Mouse (Mus musculus) stomach, postnatal 0 days (tissue): ENCODE measurements around the gene Cpeb4.

Experiments used
- CTCF ChIP-seq: IDR thresholded peaks from 2 replicates; pipeline ENCODE4 v1.5.1; 2016; ENCODE audit warnings: antibody characterized with exemption, low read depth, mild to moderate bottlenecking, moderate library complexity
- EP300 ChIP-seq: optimal IDR thresholded peaks from 2 replicates; pipeline ENCODE3; 2016; ENCODE audit warnings: antibody characterized with exemption

DNA sequence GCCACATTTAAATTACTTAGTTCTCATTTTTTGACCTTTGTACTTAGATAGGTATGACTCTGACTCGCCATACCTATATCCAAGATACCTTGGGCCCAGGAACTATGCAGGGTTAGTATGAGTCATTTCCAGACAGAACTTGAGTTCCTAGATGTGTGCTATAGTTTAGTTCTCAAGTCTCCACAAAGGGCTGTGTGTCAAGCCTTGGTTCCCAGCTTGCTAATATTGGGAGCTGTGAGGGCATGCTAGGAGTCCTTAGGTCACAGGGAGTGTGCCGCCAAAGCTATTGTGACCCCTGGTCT lies 43.3 kb upstream of the Cpeb4 start:
- TF ChIP-seq CTCF (no peak), EP300 (no peak)
